Mouse (Mus musculus) bone marrow macrophage, adult 2 months (primary cell): ENCODE results near the gene Unc80.

ENCODE experiments used
- CTCF ChIP-seq: IDR thresholded peaks from 2 replicates; pipeline ENCODE4 v1.5.1; 2012; ENCODE audit warnings: low read depth, mild to moderate bottlenecking, low read length, moderate library complexity
- POLR2A ChIP-seq: IDR thresholded peaks from 2 replicates; pipeline ENCODE4 v1.6.1; 2012; ENCODE audit warnings: mild to moderate bottlenecking, low read depth, low read length, borderline replicate concordance

DNA sequence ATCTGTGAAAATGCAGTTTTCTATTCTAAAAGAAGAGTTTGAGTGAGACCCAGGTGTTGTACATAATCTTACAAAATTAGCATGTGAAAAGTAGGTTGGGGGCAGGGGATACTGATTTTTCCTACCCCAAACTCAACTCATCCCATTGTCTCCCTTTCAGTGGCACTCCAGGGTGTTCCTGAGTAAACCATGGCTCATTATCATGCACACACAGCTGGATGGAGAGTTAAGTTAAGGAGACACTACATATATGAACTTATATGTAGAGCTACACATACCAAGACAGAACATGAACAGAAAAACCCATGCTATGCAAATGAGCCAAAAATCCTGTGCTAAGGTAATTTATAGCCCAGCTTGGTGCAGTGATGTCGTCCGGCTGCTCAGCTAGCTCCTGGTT is 25.2 kb upstream of the Unc80 start:
- no peak for TF ChIP-seq CTCF
- no peak for TF ChIP-seq POLR2A
